Mouse (Mus musculus) liver, adult 2 months (tissue): Measurements from ENCODE around the gene Arhgef18.

Experiments
- CTCF ChIP-seq: fragments of 200-500 bp; IDR thresholded peaks from 2 replicates; pipeline ENCODE4 v1.5.1; 2011; ENCODE audit warnings: low read depth, low read length, control low read depth
- POLR2A ChIP-seq: fragments of 200-500 bp; IDR thresholded peaks from 2 replicates; pipeline ENCODE4 v1.6.1; 2011; ENCODE audit warnings: low read length, control low read depth; ENCODE audit not compliant: insufficient read depth; ENCODE audit errors: extremely low read depth

DNA sequence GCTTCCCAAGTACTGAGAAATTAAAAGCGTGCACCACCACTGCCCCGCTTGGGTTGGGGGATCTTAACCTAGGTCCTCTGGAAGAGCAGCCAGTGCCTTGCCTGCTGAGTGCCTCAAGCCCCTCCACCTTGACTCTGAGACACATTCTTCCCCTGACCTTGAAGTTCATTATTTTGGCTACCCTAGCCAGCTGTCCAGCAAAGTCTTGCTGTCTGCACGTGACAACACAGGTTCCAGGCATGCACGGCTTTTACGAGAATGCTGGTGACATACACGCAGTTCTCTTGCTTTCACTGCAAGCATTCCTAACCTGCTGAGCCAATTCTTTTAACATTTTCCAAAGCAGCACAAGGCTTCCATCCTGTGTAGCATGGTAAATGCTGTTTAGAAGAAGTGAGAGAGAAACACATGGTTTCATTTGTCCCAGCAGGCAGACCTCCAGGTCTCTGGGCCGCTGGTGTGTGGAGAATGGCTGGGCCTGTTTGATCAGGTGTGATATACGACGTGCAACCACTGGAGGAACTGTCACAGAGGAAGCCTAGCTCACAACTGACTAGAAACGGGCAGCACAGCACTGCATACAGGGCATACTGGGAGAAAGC lies 27.4 kb downstream of the Arhgef18 start:
- no peak for TF ChIP-seq CTCF
- no peak for TF ChIP-seq POLR2A
